Mouse (Mus musculus) lung, postnatal 0 days (tissue): Measurements from ENCODE around the gene Oosp2. TPM values are rescaled to one million over a fixed set of nuclear protein-coding genes. Genes with fewer than 3 reads are reported as not detected.

Experiments
- ATAC-seq: fragments of 200-750 bp; cut with Nextera tagmentation; 2 replicates; pipeline ENCODE4 v1.8.0; 2017; ENCODE audit warnings: moderate library complexity
- DNase-seq: peaks from one replicate; pipeline ENCODE4 v3.0.0-alpha.2; 2016; ENCODE audit warnings: low spot score
- H3K27ac ChIP-seq: fragments of 300-500 bp; sonication (generic); 2 replicates; pipeline ENCODE4 v1.5.1; 2014; ENCODE audit warnings: antibody characterized with exemption, mild to moderate bottlenecking, low read length, mixed read lengths
- H3K27me3 ChIP-seq: fragments of 300-500 bp; sonication (generic); replicated peaks from 2 replicates; pipeline ENCODE4 v1.6.1; 2014; ENCODE audit warnings: low read length, mixed read lengths; ENCODE audit not compliant: insufficient read depth
- H3K36me3 ChIP-seq: fragments of 300-500 bp; sonication (generic); 2 replicates; pipeline ENCODE4 v1.6.1; 2014; ENCODE audit warnings: low read length, mixed read lengths; ENCODE audit not compliant: insufficient read depth
- H3K4me1 ChIP-seq: fragments of 300-500 bp; sonication (generic); 2 replicates; pipeline ENCODE4 v1.6.1; 2014; ENCODE audit warnings: antibody characterized with exemption, low read depth, low read length, mixed read lengths; ENCODE audit not compliant: insufficient read depth
- H3K4me2 ChIP-seq: fragments of 300-500 bp; sonication (generic); replicated peaks from 2 replicates; pipeline ENCODE4 v1.6.1; 2014; ENCODE audit warnings: low read depth, mild to moderate bottlenecking, low read length, moderate library complexity, mixed read lengths
- H3K4me3 ChIP-seq: fragments of 300-500 bp; sonication (generic); 2 replicates; pipeline ENCODE4 v1.5.1; 2014; ENCODE audit warnings: low read depth, low read length
- H3K9ac ChIP-seq: fragments of 300-500 bp; sonication (generic); replicated peaks from 2 replicates; pipeline ENCODE4 v1.6.1; 2014; ENCODE audit warnings: low read depth, mild to moderate bottlenecking
- H3K9me3 ChIP-seq: fragments of 300-500 bp; sonication (generic); 2 replicates; pipeline ENCODE4 v1.6.1; 2016; ENCODE audit warnings: low read length, mixed read lengths
- CTCF ChIP-seq: IDR thresholded peaks from 2 replicates; pipeline ENCODE4 v1.5.1; 2016; ENCODE audit warnings: antibody characterized with exemption, mild to moderate bottlenecking
- EP300 ChIP-seq: IDR thresholded peaks from 2 replicates; pipeline ENCODE4 v1.6.1; 2016; ENCODE audit warnings: antibody characterized with exemption, mild to moderate bottlenecking, control low read depth
- WGBS: fragments of 180-500 bp; shearing (Covaris S2); extraction: QIAGEN DNeasy Blood & Tissue Kit; methylation state at CpG from one replicate; pipeline ENCODE4 v1.1.7; 2014; 5-methylcytosine and 5-hydroxymethylcytosine counted together
- polyA plus RNA-seq: library from polyadenylated mRNA; unstranded; fragments of >200 nt; fragmentation: Nextera tagmentation; extraction: Ambion mirVana; gene quantifications from 2 replicates; pipeline ENCODE4 v1.2.1, GENCODE M21; 2015

Gene Oosp2
- polyA plus RNA-seq, 1 experiment from 2014 or later: not detected

DNA sequence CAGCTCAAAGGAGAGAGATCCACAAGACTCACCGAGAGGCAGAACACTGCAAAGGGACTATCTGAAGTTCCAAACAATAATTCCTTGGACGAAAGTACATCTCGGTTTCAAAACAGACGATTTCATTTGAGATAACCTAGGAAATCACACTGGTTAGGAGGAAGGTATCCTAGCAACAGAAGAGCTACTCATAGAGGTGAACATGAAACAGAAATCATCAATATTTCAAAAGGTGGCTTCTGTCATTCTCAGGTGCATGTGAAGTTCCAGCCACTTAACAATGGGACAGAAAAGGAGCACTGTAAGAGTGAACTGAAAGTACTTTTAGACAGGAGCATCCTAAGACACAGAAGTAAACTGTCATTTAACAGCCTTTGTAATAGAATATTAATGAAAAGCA lies 10.8 kb downstream of the Oosp2 start:
- Histone ChIP-seq H3K27ac (no peak overlapping the region), H3K9ac (no peak overlapping the region), H3K27me3 (no peaks in the 10 kb centered on the region), H3K4me1 (no peaks in the 10 kb centered on the region), H3K4me3 (no peak overlapping the region), H3K9me3 (no peaks in the 10 kb centered on the region), H3K4me2 (no peak overlapping the region), H3K36me3 (no peaks in the 10 kb centered on the region)
- TF ChIP-seq CTCF (no peak), EP300 (no peak)
- DNase-seq (no peak), ATAC-seq (no peak)
- 61% methylated on average over 4 of the region's 4 CpGs for WGBS

- no peak for DNase-seq
- no peak overlapping the region for H3K27ac ChIP-seq
- H3K27me3 ChIP-seq: no peaks in the 10 kb centered on the region
- WGBS: 76% methylated on average over 3 of the region's 3 CpGs
- no peak overlapping the region for H3K4me2 ChIP-seq
- H3K36me3 ChIP-seq: no peaks in the 10 kb centered on the region
- ATAC-seq: no peak
- H3K4me3 ChIP-seq: no peak overlapping the region
- no peak for TF ChIP-seq CTCF
- no peak for TF ChIP-seq EP300
- no peaks in the 10 kb centered on the region for H3K4me1 ChIP-seq
- no peak overlapping the region for H3K9ac ChIP-seq
- no peaks in the 10 kb centered on the region for H3K9me3 ChIP-seq
Observed at GRCm38 (mm10) chr19:11646166-11646565, 14.2 kb downstream of the Oosp2 start.

DNA sequence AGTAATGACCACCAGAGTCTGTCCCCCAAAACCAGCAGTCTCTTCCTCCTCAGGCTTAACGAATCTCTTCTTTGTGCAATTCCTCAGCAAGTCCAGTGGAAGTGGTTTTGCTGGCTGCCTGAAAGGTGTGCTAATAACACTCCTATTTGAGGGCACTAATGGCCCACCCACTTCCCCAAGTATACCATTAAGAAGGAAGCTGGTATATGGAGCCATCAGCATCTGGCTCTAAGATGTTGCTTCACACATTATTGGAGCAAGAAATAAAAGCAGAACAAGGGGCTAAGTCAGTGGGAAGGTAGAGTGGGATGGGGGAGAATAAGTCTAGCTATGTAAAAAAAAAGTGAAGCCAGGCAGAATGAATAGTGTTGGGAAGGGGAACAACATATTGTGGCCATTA lies 19.6 kb downstream of the Oosp2 start, which contains the start of gene Ms4a3:
TSS of gene Ms4a3 (minus strand) at position 120 of the 400 bp plus-strand sequence.
- Histone ChIP-seq H3K9me3 (no peaks in the 10 kb centered on the region), H3K27ac (no peak within 1 kb of the TSS), H3K4me2 (no peak within 1 kb of the TSS), H3K27me3 (no peaks in the 10 kb centered on the region), H3K4me3 (no peak within 1 kb of the TSS), H3K36me3 (no peaks in the 10 kb centered on the region), H3K9ac (no peak within 1 kb of the TSS), H3K4me1 (no peaks in the 10 kb centered on the region)
- no peak for ATAC-seq
- 55% methylated on average over 1 of the region's 1 CpGs for WGBS
- no peak for TF ChIP-seq EP300
- no peak for TF ChIP-seq CTCF
- DNase-seq: no peak

- WGBS: 61% methylated on average over 4 of the region's 4 CpGs
- Histone ChIP-seq H3K36me3 (no peaks in the 10 kb centered on the region), H3K4me1 (no peaks in the 10 kb centered on the region), H3K9ac (no peak overlapping the region), H3K27me3 (no peaks in the 10 kb centered on the region), H3K27ac (no peak overlapping the region), H3K9me3 (no peaks in the 10 kb centered on the region), H3K4me3 (no peak overlapping the region), H3K4me2 (no peak overlapping the region)
- ATAC-seq (no peak), DNase-seq (no peak)
- TF ChIP-seq CTCF: no peak
- TF ChIP-seq EP300: no peak
Observed at GRCm38 (mm10) chr19:11639038-11639437, 21.3 kb downstream of the Oosp2 start.

- Histone ChIP-seq H3K4me3 (no peak overlapping the region), H3K4me1 (no peaks in the 10 kb centered on the region), H3K9me3 (no peaks in the 10 kb centered on the region), H3K9ac (no peak overlapping the region), H3K27me3 (no peaks in the 10 kb centered on the region), H3K27ac (no peak overlapping the region), H3K4me2 (no peak overlapping the region), H3K36me3 (no peaks in the 10 kb centered on the region)
- DNase-seq (no peak), ATAC-seq (no peak)
- WGBS: 65% methylated on average over 5 of the region's 5 CpGs
- no peak for TF ChIP-seq CTCF
- TF ChIP-seq EP300: no peak
Observed at GRCm38 (mm10) chr19:11635572-11635971, 24.8 kb downstream of the Oosp2 start.

GRCm38 (mm10) chr19:11634330-11634729 lies 26.0 kb downstream of the Oosp2 start:
- 70% methylated on average over 2 of the region's 2 CpGs for WGBS
- DNase-seq (no peak), ATAC-seq (no peak)
- H3K9ac ChIP-seq: no peak overlapping the region
- no peak overlapping the region for H3K4me3 ChIP-seq
- no peaks in the 10 kb centered on the region for H3K4me1 ChIP-seq
- no peaks in the 10 kb centered on the region for H3K9me3 ChIP-seq
- no peaks in the 10 kb centered on the region for H3K27me3 ChIP-seq
- no peak overlapping the region for H3K4me2 ChIP-seq
- no peak for TF ChIP-seq CTCF
- TF ChIP-seq EP300: no peak
- H3K27ac ChIP-seq: no peak overlapping the region
- no peaks in the 10 kb centered on the region for H3K36me3 ChIP-seq

DNA sequence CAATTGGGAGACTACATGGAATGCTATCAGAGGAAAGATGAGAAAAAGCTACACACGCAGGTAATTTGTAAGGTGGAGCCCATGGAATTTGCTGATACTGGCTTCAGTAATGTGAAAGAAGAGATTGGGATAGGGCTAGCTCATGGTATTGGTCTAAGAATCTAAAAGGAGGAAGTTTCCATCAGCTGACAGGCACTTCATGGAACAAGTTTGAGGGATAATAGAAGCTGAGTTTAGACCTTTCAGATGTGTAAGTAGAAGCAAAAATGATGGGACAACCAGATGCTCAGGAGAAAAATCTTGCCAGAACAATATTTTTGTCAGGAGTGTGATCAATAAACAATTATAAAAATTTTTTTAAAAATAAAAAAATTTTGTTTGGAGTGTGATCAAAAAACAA lies 26.6 kb downstream of the Oosp2 start:
- Histone ChIP-seq H3K36me3 (no peaks in the 10 kb centered on the region), H3K27ac (no peak overlapping the region), H3K4me3 (no peak overlapping the region), H3K4me1 (no peaks in the 10 kb centered on the region), H3K4me2 (no peak overlapping the region), H3K27me3 (no peaks in the 10 kb centered on the region), H3K9ac (no peak overlapping the region), H3K9me3 (no peaks in the 10 kb centered on the region)
- DNase-seq: no peak
- ATAC-seq: no peak
- no peak for TF ChIP-seq EP300
- no peak for TF ChIP-seq CTCF
- 81% methylated on average over 1 of the region's 1 CpGs for WGBS
